Mouse (Mus musculus) kidney, adult 8-10 months (tissue): Measurements from ENCODE around the gene Ano8.
"Not testable (repeated sequence)": the region's sequence is repeated elsewhere in the genome, so short reads cannot be mapped to it uniquely, and the experiment has no call there.

Source experiments
- DNase-seq, 2 experiments: peaks; one replicate each; pipeline ENCODE4 v3.0.0; 2022

Ano8 gene

GRCm38 (mm10) chr8:71432935-71433334, 52.8 kb downstream of the Ano8 start:
- not testable (repeated sequence) for DNase-seq
